Mouse (Mus musculus) spleen, embryonic (tissue): Measurements from ENCODE around the gene Msmb.
"Not testable (repeated sequence)": the region's sequence is repeated elsewhere in the genome, so short reads cannot be mapped to it uniquely, and the experiment has no call there.

ENCODE experiments used
- CTCF ChIA-PET: fragments of 350-600 bp; sonication (Branson Sonifier 250); formaldehyde crosslinking; loops from one replicate; lab custom pipeline; 2022; lab: Charles Lee

Msmb gene

GRCm38 (mm10) chr14:32141723-32142122 is at the start of gene Msmb:
Msmb (plus strand) TSS chr14:32142023.
- CTCF ChIA-PET = no interaction called here

- CTCF ChIA-PET = no interaction called here
Measured at GRCm38 (mm10) chr14:32093018-32093417, 48.8 kb upstream of the Msmb start.

- CTCF ChIA-PET = interaction anchor here (0.6 kb wide), 1 partner anchor 490 kb away, joined by 3 read pairs; no protein-coding TSS in a partner anchor
Measured at GRCm38 (mm10) chr14:32093500-32094117, 48.2 kb upstream of the Msmb start.

- CTCF ChIA-PET = interaction anchor here (0.5 to 0.6 kb wide), 2 partner anchors 60 to 889 kb away, joined by 6 to 8 read pairs; no protein-coding TSS in a partner anchor
Measured at GRCm38 (mm10) chr14:32095646-32096045, 46.2 kb upstream of the Msmb start.

GRCm38 (mm10) chr14:32096740-32097139 is 45.1 kb upstream of the Msmb start:
- CTCF ChIA-PET = no interaction called here

GRCm38 (mm10) chr14:32097691-32098090 is 44.1 kb upstream of the Msmb start:
- CTCF ChIA-PET = no interaction called here

GRCm38 (mm10) chr14:32098951-32099350 is 42.9 kb upstream of the Msmb start:
- CTCF ChIA-PET = no interaction called here

- CTCF ChIA-PET = interaction anchor here (0.6 kb wide), 1 partner anchor 71 kb away, joined by 3 read pairs; no protein-coding TSS in a partner anchor
Measured at GRCm38 (mm10) chr14:32103556-32103955, 38.3 kb upstream of the Msmb start.

- CTCF ChIA-PET = interaction anchor here (0.9 kb wide), 1 partner anchor 462 kb away, joined by 4 read pairs; no protein-coding TSS in a partner anchor
Measured at GRCm38 (mm10) chr14:32105663-32106062, 36.2 kb upstream of the Msmb start.

GRCm38 (mm10) chr14:32106911-32107310 is 34.9 kb upstream of the Msmb start:
- CTCF ChIA-PET = no interaction called here

GRCm38 (mm10) chr14:32112124-32112523 is 29.7 kb upstream of the Msmb start:
- CTCF ChIA-PET = interaction anchor here (0.7 kb wide), 1 partner anchor 44 kb away, joined by 4 read pairs; no protein-coding TSS in a partner anchor

GRCm38 (mm10) chr14:32120940-32121919 is 20.6 kb upstream of the Msmb start:
- CTCF ChIA-PET = interaction anchor here (0.6 kb wide), 3 partner anchors 72 to 290 kb away, joined by 3 read pairs; no protein-coding TSS in a partner anchor

- CTCF ChIA-PET = no interaction called here
Measured at GRCm38 (mm10) chr14:32121920-32122315, 19.9 kb upstream of the Msmb start.

GRCm38 (mm10) chr14:32124261-32124660 is 17.6 kb upstream of the Msmb start:
- CTCF ChIA-PET = no interaction called here

GRCm38 (mm10) chr14:32125256-32125655 is 16.6 kb upstream of the Msmb start:
- CTCF ChIA-PET = not testable (repeated sequence)

- CTCF ChIA-PET = no interaction called here
Measured at GRCm38 (mm10) chr14:32128409-32128808, 13.4 kb upstream of the Msmb start.

- CTCF ChIA-PET = no interaction called here
Measured at GRCm38 (mm10) chr14:32131836-32132235, 10.0 kb upstream of the Msmb start.

- CTCF ChIA-PET = no interaction called here
Measured at GRCm38 (mm10) chr14:32134293-32134692, 7.5 kb upstream of the Msmb start.

- CTCF ChIA-PET = not testable (repeated sequence)
Measured at GRCm38 (mm10) chr14:32136467-32136866, 5.4 kb upstream of the Msmb start.

- CTCF ChIA-PET = no interaction called here
Measured at GRCm38 (mm10) chr14:32140359-32140965, 1.4 kb upstream of the Msmb start.

GRCm38 (mm10) chr14:32144734-32145133 is 2.9 kb downstream of the Msmb start:
- CTCF ChIA-PET = no interaction called here

- CTCF ChIA-PET = no interaction called here
Measured at GRCm38 (mm10) chr14:32145401-32145800, 3.6 kb downstream of the Msmb start.
